Mouse (Mus musculus) testis, adult 2 months (tissue): Measurements from ENCODE around the gene Pmepa1.

Experiments
- CTCF ChIP-seq: fragments of 200-500 bp; IDR thresholded peaks from 2 replicates; pipeline ENCODE4 v1.5.1; 2012; ENCODE audit warnings: low read depth, mild to moderate bottlenecking, inconsistent platforms, low read length, moderate library complexity; ENCODE audit not compliant: control insufficient read depth, insufficient read depth, insufficient replicate concordance
- POLR2A ChIP-seq: fragments of 200-500 bp; IDR thresholded peaks from 2 replicates; pipeline ENCODE4 v1.6.1; 2012; ENCODE audit warnings: low read depth, mild to moderate bottlenecking, inconsistent platforms, low read length, moderate library complexity; ENCODE audit not compliant: control insufficient read depth

DNA sequence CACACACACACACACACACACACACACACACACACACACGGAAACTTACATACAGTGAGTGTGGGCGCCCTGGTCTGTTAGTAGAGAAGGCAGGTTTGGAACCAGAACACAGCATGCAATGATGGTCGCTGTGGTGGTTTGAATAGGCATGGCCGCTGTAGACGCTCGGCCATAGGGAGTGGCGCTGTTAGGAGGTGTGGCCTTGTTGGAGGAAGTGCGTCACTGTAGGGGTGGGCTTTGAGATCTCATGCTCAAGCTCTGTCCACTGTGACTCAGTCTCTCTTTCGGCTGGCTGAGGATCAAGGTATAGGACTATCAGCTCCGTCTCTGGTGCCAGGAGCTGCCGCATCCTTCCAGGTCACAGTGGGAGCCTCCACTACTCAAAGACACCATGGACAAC is 14.6 kb upstream of the Pmepa1 start:
- peak; percentile 93 for TF ChIP-seq POLR2A
- no peak for TF ChIP-seq CTCF
